Mouse (Mus musculus) intestine, postnatal 0 days (tissue): ENCODE results near the gene Hpd. TPM values are rescaled to one million over a fixed set of nuclear protein-coding genes. Genes with fewer than 3 reads are reported as not detected.
"Not testable (repeated sequence)": the region's sequence is repeated elsewhere in the genome, so short reads cannot be mapped to it uniquely, and the experiment has no call there.

ENCODE experiments used
- ATAC-seq: fragments of 200-750 bp; cut with Nextera tagmentation; 2 replicates; pipeline ENCODE4 v1.8.0; 2017; ENCODE audit warnings: mild to moderate bottlenecking, moderate TSS enrichment, moderate library complexity
- H3K27ac ChIP-seq: fragments of 300-500 bp; sonication (generic); 2 replicates; pipeline ENCODE4 v1.5.1; 2014; ENCODE audit warnings: mild to moderate bottlenecking, low read depth, low read length, moderate library complexity
- H3K27me3 ChIP-seq: fragments of 300-500 bp; sonication (generic); replicated peaks from 2 replicates; pipeline ENCODE4 v1.6.1; 2014; ENCODE audit warnings: low read length, mixed read lengths; ENCODE audit not compliant: control insufficient read depth, insufficient read depth
- H3K36me3 ChIP-seq: fragments of 300-500 bp; sonication (generic); 2 replicates; pipeline ENCODE4 v1.6.1; 2014; ENCODE audit warnings: mild to moderate bottlenecking, moderate library complexity; ENCODE audit not compliant: control insufficient read depth, insufficient read depth
- H3K4me1 ChIP-seq: fragments of 300-500 bp; sonication (generic); replicated peaks from 2 replicates; pipeline ENCODE4 v1.6.1; 2014; ENCODE audit warnings: antibody characterized with exemption, low read length, mixed read lengths; ENCODE audit not compliant: control insufficient read depth, insufficient read depth
- H3K4me2 ChIP-seq: fragments of 300-500 bp; sonication (generic); replicated peaks from 2 replicates; pipeline ENCODE4 v1.6.1; 2014; ENCODE audit warnings: low read depth, mild to moderate bottlenecking, moderate library complexity
- H3K4me3 ChIP-seq: fragments of 300-500 bp; sonication (generic); 2 replicates; pipeline ENCODE4 v1.5.1; 2014; ENCODE audit warnings: low read depth, low read length
- H3K9ac ChIP-seq: fragments of 300-500 bp; sonication (generic); 2 replicates; pipeline ENCODE4 v1.6.1; 2014; ENCODE audit warnings: mild to moderate bottlenecking, low read depth, low read length
- H3K9me3 ChIP-seq: fragments of 300-500 bp; sonication (generic); 2 replicates; pipeline ENCODE4 v1.6.1; 2016; ENCODE audit warnings: mixed run types; ENCODE audit not compliant: control insufficient read depth
- CTCF ChIP-seq: sonication (generic); IDR thresholded peaks from 2 replicates; pipeline ENCODE4 v1.5.1; 2016; ENCODE audit warnings: low read depth, mild to moderate bottlenecking, control low read depth, antibody characterized with exemption, moderate library complexity
- WGBS: fragments of 180-500 bp; shearing (Covaris S2); extraction: QIAGEN DNeasy Blood & Tissue Kit; methylation state at CpG from one replicate; pipeline ENCODE4 v1.1.7; 2014; 5-methylcytosine and 5-hydroxymethylcytosine counted together
- polyA plus RNA-seq: library from polyadenylated mRNA; unstranded; fragments of >200 nt; fragmentation: Nextera tagmentation; extraction: Ambion mirVana; gene quantifications from 2 replicates; pipeline ENCODE4 v1.2.1, GENCODE M21; 2015

Gene Hpd
- polyA plus RNA-seq, 1 experiment from 2014 or later, result 4.7 TPM

GRCm38 (mm10) chr5:123223861-123224260 is 41.3 kb upstream of the Hpd start:
- 0 out of 2 replicates have a peak, but pooled peaks have one; percentile 14 for TF ChIP-seq CTCF
- not testable (repeated sequence) for ATAC-seq, H3K9ac ChIP-seq, H3K27me3 ChIP-seq, H3K4me3 ChIP-seq, H3K4me1 ChIP-seq, H3K4me2 ChIP-seq, H3K9me3 ChIP-seq, H3K27ac ChIP-seq, H3K36me3 ChIP-seq
- WGBS, result 55% methylated on average over 6 of the region's 6 CpGs

- Histone ChIP-seq H3K4me2 (no peak overlapping the region), H3K9ac (no peak overlapping the region), H3K4me1 (no peaks in the 10 kb centered on the region), H3K36me3 (no peaks in the 10 kb centered on the region), H3K27ac (no peak overlapping the region), H3K27me3 (no peaks in the 10 kb centered on the region), H3K9me3 (no peaks in the 10 kb centered on the region), H3K4me3 (no peak overlapping the region)
- 76% methylated on average over 4 of the region's 4 CpGs for WGBS
- no peak for ATAC-seq
- no peak for TF ChIP-seq CTCF
Observed at GRCm38 (mm10) chr5:123223051-123223410, 40.5 kb upstream of the Hpd start.

GRCm38 (mm10) chr5:123222346-123223050 is 40.0 kb upstream of the Hpd start:
- not testable (repeated sequence) for H3K4me1 ChIP-seq, H3K9ac ChIP-seq, H3K4me2 ChIP-seq, H3K36me3 ChIP-seq, H3K4me3 ChIP-seq, H3K9me3 ChIP-seq, H3K27me3 ChIP-seq, H3K27ac ChIP-seq, ATAC-seq
- WGBS, result 84% methylated on average over 3 of the region's 5 CpGs

GRCm38 (mm10) chr5:123203591-123203990 is 21.1 kb upstream of the Hpd start:
- H3K27ac ChIP-seq, ATAC-seq, H3K4me3 ChIP-seq, H3K9ac ChIP-seq, H3K4me2 ChIP-seq, H3K36me3 ChIP-seq, H3K9me3 ChIP-seq, H3K27me3 ChIP-seq, H3K4me1 ChIP-seq: not testable (repeated sequence)
- 81% methylated on average over 7 of the region's 7 CpGs for WGBS

- 52% methylated on average over 3 of the region's 4 CpGs for WGBS
- not testable (repeated sequence) for H3K27me3 ChIP-seq, H3K27ac ChIP-seq, H3K4me2 ChIP-seq, ATAC-seq, H3K36me3 ChIP-seq, H3K9me3 ChIP-seq, H3K4me3 ChIP-seq, H3K9ac ChIP-seq, H3K4me1 ChIP-seq
Observed at GRCm38 (mm10) chr5:123202771-123203170, 20.2 kb upstream of the Hpd start.

- Histone ChIP-seq H3K9me3 (no peaks in the 10 kb centered on the region), H3K4me3 (no peak overlapping the region), H3K36me3 (no peaks in the 10 kb centered on the region), H3K27ac (no peak overlapping the region), H3K4me2 (no peak overlapping the region), H3K27me3 (no peaks in the 10 kb centered on the region), H3K9ac (no peak overlapping the region), H3K4me1 (no peaks in the 10 kb centered on the region)
- WGBS, result 77% methylated on average over 5 of the region's 5 CpGs
- TF ChIP-seq CTCF, result no peak
- no peak for ATAC-seq
Observed at GRCm38 (mm10) chr5:123201987-123202386, 19.5 kb upstream of the Hpd start.

GRCm38 (mm10) chr5:123201523-123201892 is 19.0 kb upstream of the Hpd start:
- ATAC-seq, result no peak
- H3K9me3 ChIP-seq, result no peaks in the 10 kb centered on the region
- H3K27me3 ChIP-seq, result no peaks in the 10 kb centered on the region
- no peaks in the 10 kb centered on the region for H3K36me3 ChIP-seq
- H3K27ac ChIP-seq, result no peak overlapping the region
- H3K4me3 ChIP-seq, result no peak overlapping the region
- no peaks in the 10 kb centered on the region for H3K4me1 ChIP-seq
- WGBS, result 47% methylated on average over 7 of the region's 7 CpGs
- no peak for TF ChIP-seq CTCF
- H3K9ac ChIP-seq, result no peak overlapping the region
- no peak overlapping the region for H3K4me2 ChIP-seq

- H3K9me3 ChIP-seq, H3K9ac ChIP-seq, H3K4me2 ChIP-seq, H3K27ac ChIP-seq, H3K27me3 ChIP-seq, H3K36me3 ChIP-seq, H3K4me1 ChIP-seq, H3K4me3 ChIP-seq, ATAC-seq: not testable (repeated sequence)
- WGBS, result 85% methylated on average over 5 of the region's 7 CpGs
Observed at GRCm38 (mm10) chr5:123200816-123201522, 18.4 kb upstream of the Hpd start.
